Mouse (Mus musculus) heart, embryonic 13.5 days (tissue): ENCODE data around the gene Atp1a3. TPM values are rescaled to one million over a fixed set of nuclear protein-coding genes. Genes with fewer than 3 reads are reported as not detected.

Experiments used
- ATAC-seq: fragments of 200-750 bp; cut with Nextera tagmentation; 2 replicates; pipeline ENCODE4 v1.8.0; 2017; ENCODE audit warnings: moderate TSS enrichment; ENCODE audit not compliant: insufficient number of reproducible peaks, low FRiP score, low TSS enrichment; ENCODE audit errors: extremely low read depth
- H3K27ac ChIP-seq: fragments of 300-500 bp; sonication (generic); replicated peaks from 2 replicates; pipeline ENCODE4 v1.5.1; 2015; ENCODE audit warnings: moderate library complexity, mild to moderate bottlenecking, inconsistent platforms
- H3K27me3 ChIP-seq: fragments of 300-500 bp; sonication (generic); replicated peaks from 2 replicates; pipeline ENCODE4 v1.6.1; 2015; ENCODE audit warnings: mild to moderate bottlenecking, inconsistent platforms
- H3K36me3 ChIP-seq: fragments of 300-500 bp; sonication (generic); 2 replicates; pipeline ENCODE4 v1.6.1; 2015; ENCODE audit warnings: mild to moderate bottlenecking, inconsistent platforms
- H3K4me1 ChIP-seq: fragments of 300-500 bp; sonication (generic); 2 replicates; pipeline ENCODE4 v1.6.1; 2015; ENCODE audit warnings: inconsistent platforms
- H3K4me2 ChIP-seq: fragments of 300-500 bp; sonication (generic); 2 replicates; pipeline ENCODE4 v1.6.1; 2015; ENCODE audit warnings: inconsistent platforms, mild to moderate bottlenecking, moderate library complexity
- H3K4me3 ChIP-seq: fragments of 300-500 bp; sonication (generic); 2 replicates; pipeline ENCODE4 v1.5.1; 2015; ENCODE audit warnings: moderate library complexity, mild to moderate bottlenecking, inconsistent platforms
- H3K9ac ChIP-seq: fragments of 300-500 bp; sonication (generic); 2 replicates; pipeline ENCODE4 v1.6.1; 2015; ENCODE audit warnings: inconsistent platforms, mild to moderate bottlenecking, moderate library complexity
- H3K9me3 ChIP-seq: fragments of 300-500 bp; sonication (generic); 2 replicates; pipeline ENCODE4 v1.6.1; 2016; ENCODE audit warnings: inconsistent platforms
- WGBS: fragments of 180-500 bp; shearing (Covaris S2); methylation state at CpG from one replicate; pipeline ENCODE4 v1.1.7; 2015; ENCODE audit warnings: mixed read lengths; 5-methylcytosine and 5-hydroxymethylcytosine counted together
- polyA plus RNA-seq: library from polyadenylated mRNA; unstranded; fragments of >200 nt; fragmentation: Nextera tagmentation; extraction: Ambion mirVana; gene quantifications from 2 replicates; pipeline ENCODE4 v1.2.1, GENCODE M21; 2015

The Atp1a3 gene
- polyA plus RNA-seq, 1 experiment from 2014 or later, result 1.4 TPM

- Histone ChIP-seq H3K27me3 (peaks cover 68% of the 10 kb centered on the region), H3K4me3 (no peak overlapping the region), H3K27ac (no peak overlapping the region), H3K36me3 (no peaks in the 10 kb centered on the region), H3K4me2 (no peak overlapping the region), H3K9ac (no peak overlapping the region), H3K9me3 (no peaks in the 10 kb centered on the region), H3K4me1 (peaks cover 12% of the 10 kb centered on the region)
- 42% methylated on average over 11 of the region's 11 CpGs for WGBS
- ATAC-seq, result no peak
Observed at GRCm38 (mm10) chr7:25003291-25003690, 2.5 kb downstream of the Atp1a3 start.

GRCm38 (mm10) chr7:25000711-25001110, 5.0 kb downstream of the Atp1a3 start:
- H3K4me3 ChIP-seq, result no peak overlapping the region
- no peak overlapping the region for H3K9ac ChIP-seq
- no peak for ATAC-seq
- no peaks in the 10 kb centered on the region for H3K9me3 ChIP-seq
- peaks cover 42% of the 10 kb centered on the region for H3K27me3 ChIP-seq
- H3K27ac ChIP-seq, result no peak overlapping the region
- no peak overlapping the region for H3K4me2 ChIP-seq
- H3K36me3 ChIP-seq, result no peaks in the 10 kb centered on the region
- peaks cover 11% of the 10 kb centered on the region for H3K4me1 ChIP-seq
- WGBS, result 56% methylated on average over 12 of the region's 12 CpGs

- Histone ChIP-seq H3K27me3 (peaks cover 37% of the 10 kb centered on the region), H3K4me2 (no peak overlapping the region), H3K4me3 (no peak overlapping the region), H3K9me3 (no peaks in the 10 kb centered on the region), H3K4me1 (peaks cover 6% of the 10 kb centered on the region), H3K9ac (no peak overlapping the region), H3K27ac (no peak overlapping the region), H3K36me3 (no peaks in the 10 kb centered on the region)
- ATAC-seq, result no peak
- 60% methylated on average over 7 of the region's 7 CpGs for WGBS
Observed at GRCm38 (mm10) chr7:25000211-25000610, 5.5 kb downstream of the Atp1a3 start.

- Histone ChIP-seq H3K27me3 (peaks cover 32% of the 10 kb centered on the region), H3K36me3 (no peaks in the 10 kb centered on the region), H3K9ac (no peak overlapping the region), H3K27ac (no peak overlapping the region), H3K9me3 (no peaks in the 10 kb centered on the region), H3K4me2 (no peak overlapping the region), H3K4me1 (no peaks in the 10 kb centered on the region), H3K4me3 (no peak overlapping the region)
- no peak for ATAC-seq
- WGBS, result 66% methylated on average over 6 of the region's 6 CpGs
Observed at GRCm38 (mm10) chr7:24993081-24993480, 12.7 kb downstream of the Atp1a3 start.

GRCm38 (mm10) chr7:24990478-24990877, 15.3 kb downstream of the Atp1a3 start:
- WGBS, result 76% methylated on average over 8 of the region's 8 CpGs
- Histone ChIP-seq H3K4me2 (no peak overlapping the region), H3K36me3 (no peaks in the 10 kb centered on the region), H3K27ac (no peak overlapping the region), H3K9ac (no peak overlapping the region), H3K27me3 (peaks cover 32% of the 10 kb centered on the region), H3K4me1 (no peaks in the 10 kb centered on the region), H3K4me3 (no peak overlapping the region), H3K9me3 (no peaks in the 10 kb centered on the region)
- ATAC-seq, result no peak

GRCm38 (mm10) chr7:24987941-24988340, 17.8 kb downstream of the Atp1a3 start:
- Histone ChIP-seq H3K9me3 (no peaks in the 10 kb centered on the region), H3K36me3 (no peaks in the 10 kb centered on the region), H3K27me3 (peaks cover 15% of the 10 kb centered on the region), H3K4me1 (no peaks in the 10 kb centered on the region), H3K4me3 (no peak overlapping the region), H3K4me2 (no peak overlapping the region), H3K27ac (no peak overlapping the region), H3K9ac (no peak overlapping the region)
- WGBS, result 69% methylated on average over 14 of the region's 14 CpGs
- ATAC-seq, result no peak

- no peaks in the 10 kb centered on the region for H3K9me3 ChIP-seq
- H3K4me3 ChIP-seq, result no peak overlapping the region
- H3K9ac ChIP-seq, result no peak overlapping the region
- no peak for ATAC-seq
- no peaks in the 10 kb centered on the region for H3K36me3 ChIP-seq
- no peaks in the 10 kb centered on the region for H3K4me1 ChIP-seq
- no peak overlapping the region for H3K27ac ChIP-seq
- H3K4me2 ChIP-seq, result no peak overlapping the region
- H3K27me3 ChIP-seq, result peaks cover 7% of the 10 kb centered on the region; the same call in 1 of the 2 replicates
- WGBS, result 69% methylated on average over 5 of the region's 5 CpGs
Observed at GRCm38 (mm10) chr7:24985799-24986198, 20.0 kb downstream of the Atp1a3 start.

- Histone ChIP-seq H3K4me3 (no peak overlapping the region), H3K36me3 (no peaks in the 10 kb centered on the region), H3K4me1 (no peaks in the 10 kb centered on the region), H3K27ac (no peak overlapping the region), H3K4me2 (no peak overlapping the region), H3K9ac (no peak overlapping the region), H3K9me3 (no peaks in the 10 kb centered on the region), H3K27me3 (0 out of 2 replicates have a peak, but pooled peaks cover 6% of the 10 kb centered on the region)
- ATAC-seq, result no peak
- WGBS, result 83% methylated on average over 2 of the region's 2 CpGs
Observed at GRCm38 (mm10) chr7:24984307-24984706, 21.5 kb downstream of the Atp1a3 start.

GRCm38 (mm10) chr7:24983396-24983795, 22.4 kb downstream of the Atp1a3 start:
- Histone ChIP-seq H3K4me2 (no peak overlapping the region), H3K27ac (no peak overlapping the region), H3K36me3 (no peaks in the 10 kb centered on the region), H3K9me3 (no peaks in the 10 kb centered on the region), H3K9ac (no peak overlapping the region), H3K4me3 (no peak overlapping the region), H3K27me3 (0 out of 2 replicates have a peak, but pooled peaks cover 13% of the 10 kb centered on the region), H3K4me1 (no peaks in the 10 kb centered on the region)
- WGBS, result 69% methylated on average over 5 of the region's 5 CpGs
- no peak for ATAC-seq

- WGBS, result 78% methylated on average over 7 of the region's 7 CpGs
- Histone ChIP-seq H3K4me3 (no peak overlapping the region), H3K9ac (no peak overlapping the region), H3K27me3 (0 out of 2 replicates have a peak, but pooled peaks cover 13% of the 10 kb centered on the region), H3K27ac (no peak overlapping the region), H3K4me2 (no peak overlapping the region), H3K36me3 (no peaks in the 10 kb centered on the region), H3K4me1 (no peaks in the 10 kb centered on the region), H3K9me3 (no peaks in the 10 kb centered on the region)
- no peak for ATAC-seq
Observed at GRCm38 (mm10) chr7:24980439-24980838, 25.3 kb downstream of the Atp1a3 start.

GRCm38 (mm10) chr7:24978781-24979180, 27.0 kb downstream of the Atp1a3 start:
- H3K27me3 ChIP-seq, result 0 out of 2 replicates have a peak, but pooled peaks cover 13% of the 10 kb centered on the region
- no peak overlapping the region for H3K27ac ChIP-seq
- no peak overlapping the region for H3K4me2 ChIP-seq
- H3K4me1 ChIP-seq, result no peaks in the 10 kb centered on the region
- H3K36me3 ChIP-seq, result no peaks in the 10 kb centered on the region
- WGBS, result 77% methylated on average over 7 of the region's 7 CpGs
- H3K9me3 ChIP-seq, result no peaks in the 10 kb centered on the region
- H3K4me3 ChIP-seq, result no peak overlapping the region
- no peak for ATAC-seq
- no peak overlapping the region for H3K9ac ChIP-seq

- no peak overlapping the region for H3K27ac ChIP-seq
- H3K4me2 ChIP-seq, result no peak overlapping the region
- H3K9ac ChIP-seq, result no peak overlapping the region
- 0 out of 2 replicates have a peak, but pooled peaks cover 10% of the 10 kb centered on the region for H3K27me3 ChIP-seq
- no peak overlapping the region for H3K4me3 ChIP-seq
- H3K36me3 ChIP-seq, result peaks cover 5% of the 10 kb centered on the region
- no peak for ATAC-seq
- H3K9me3 ChIP-seq, result no peaks in the 10 kb centered on the region
- H3K4me1 ChIP-seq, result peaks cover 10% of the 10 kb centered on the region
- 25% methylated on average over 9 of the region's 9 CpGs for WGBS
Observed at GRCm38 (mm10) chr7:24974893-24975595, 30.7 kb downstream of the Atp1a3 start.
